Mouse (Mus musculus) urinary bladder, adult 18-20 months (tissue): ENCODE data around the gene Sla2.
"Not testable (repeated sequence)": the region's sequence is repeated elsewhere in the genome, so short reads cannot be mapped to it uniquely, and the experiment has no call there.

ENCODE experiments used
- DNase-seq, 2 experiments: peaks; one replicate each; pipeline ENCODE4 v3.0.0; 2022; ENCODE audit warnings: low spot score in 2 of 2, mixed read lengths in 2 of 2

The Sla2 gene

GRCm38 (mm10) chr2:156840301-156841027 lies 46.5 kb downstream of the Sla2 start:
- no peak for DNase-seq

- no peak for DNase-seq
Measured at GRCm38 (mm10) chr2:156839319-156840191, 47.4 kb downstream of the Sla2 start, which contains the start of gene Tgif2. Gene Tgif2, plus strand, starts transcription at chr2:156840007.

GRCm38 (mm10) chr2:156838839-156839238 lies 48.2 kb downstream of the Sla2 start:
- DNase-seq, result no peak

- no peak for DNase-seq
Measured at GRCm38 (mm10) chr2:156834336-156834735, 52.7 kb downstream of the Sla2 start.

- not testable (repeated sequence) for DNase-seq
Measured at GRCm38 (mm10) chr2:156825128-156825527, 61.9 kb downstream of the Sla2 start.
